Mouse (Mus musculus) thymus, adult 2 months (tissue): Measurements from ENCODE around the gene Negr1.

Experiments
- CTCF ChIP-seq: fragments of 200-500 bp; IDR thresholded peaks from 2 replicates; pipeline ENCODE4 v1.5.1; 2012; ENCODE audit warnings: mild to moderate bottlenecking, control low read depth, low read length, moderate library complexity, borderline replicate concordance; ENCODE audit not compliant: control insufficient read depth, poor library complexity, insufficient read depth; ENCODE audit errors: extremely low read depth
- POLR2A ChIP-seq: fragments of 200-500 bp; IDR thresholded peaks from 2 replicates; pipeline ENCODE4 v1.6.1; 2012; ENCODE audit warnings: mild to moderate bottlenecking, low read length, control low read depth, moderate library complexity; ENCODE audit not compliant: control insufficient read depth, poor library complexity, insufficient read depth; ENCODE audit errors: extremely low read depth

GRCm38 (mm10) chr3:157109308-157109707, 547.7 kb downstream of the Negr1 start:
- no peak for TF ChIP-seq POLR2A
- TF ChIP-seq CTCF = no peak
